17 mouse cellular contexts compared by ENCODE assay signal in genomic region chr7:43483236-43483635, GRCm38 (mm10). TPM values are rescaled to one million over a fixed set of nuclear protein-coding genes. Genes with fewer than 3 reads are reported as not detected.
DNase-seq lines count a peak whose midpoint lies in the region; ATAC-seq and TF ChIP-seq lines count a peak whose summit lies in the region.
"Had no signal": no experiment of that assay in that cellular context is flagged by ENCODE, and none has a peak within 500 bp of the region (broad histone marks: within the 10 kb centered on the region; RNA-seq: fewer than 3 reads in every experiment).

No protein-coding gene starts in this region.

- no peak overlapping the region for H3K9ac ChIP-seq in midbrain, embryonic 11.5 days (ENCODE audit: low read length)
- no peak overlapping the region for H3K9ac ChIP-seq in midbrain, embryonic 14.5 days (replicated peaks; ENCODE audit: low read length)
- H3K9ac ChIP-seq in limb, embryonic 14.5 days (ENCODE audit: low read depth, low read length, severe bottlenecking): no peak overlapping the region
- H3K9ac ChIP-seq: embryonic facial prominence, embryonic 13.5 days; hindbrain, embryonic 13.5 days; lung, embryonic 15.5 days had no signal

- H3K4me1 ChIP-seq in midbrain, embryonic 11.5 days (ENCODE audit: control insufficient read depth, insufficient read depth, low read length): no peaks in the 10 kb centered on the region
- peaks cover 6% of the 10 kb centered on the region for H3K4me1 ChIP-seq in midbrain, embryonic 14.5 days (ENCODE audit: control insufficient read depth, insufficient read depth, low read length)
- no peaks in the 10 kb centered on the region for H3K4me1 ChIP-seq in limb, embryonic 14.5 days (ENCODE audit: control insufficient read depth, insufficient read depth, low read length)

- H3K36me3 ChIP-seq in midbrain, embryonic 11.5 days (ENCODE audit: control insufficient read depth, insufficient read depth, low read length): no peaks in the 10 kb centered on the region
- 0 out of 2 replicates have a peak, but pooled peaks cover 5% of the 10 kb centered on the region for H3K36me3 ChIP-seq in midbrain, embryonic 14.5 days (ENCODE audit: control insufficient read depth, insufficient read depth, low read length)
- 0 out of 2 replicates have a peak, but pooled peaks cover 4% of the 10 kb centered on the region for H3K36me3 ChIP-seq in limb, embryonic 14.5 days (ENCODE audit: control insufficient read depth, insufficient read depth, low read length)
- H3K36me3 ChIP-seq: lung, embryonic 15.5 days had no signal

- TF ChIP-seq POLR2A in limb, embryonic 14.5 days (IDR thresholded peaks at IDR 0.05; ENCODE audit: borderline replicate concordance, extremely low read depth, insufficient read depth, insufficient read length): no peak

- 28% methylated on average over 10 of the region's 10 CpGs for WGBS in midbrain, embryonic 11.5 days
- 21% methylated on average over 10 of the region's 10 CpGs for WGBS in midbrain, embryonic 14.5 days
- WGBS in limb, embryonic 14.5 days: 9% methylated on average over 10 of the region's 10 CpGs

- intact Hi-C loops in heart, postnatal 10 days (cut with DNase I): no loop called here
- intact Hi-C loops in heart, postnatal 25 days (cut with DNase I): no loop called here

- DNase-seq in heart, postnatal 10 days: peak; percentile 25 to 34
- DNase-seq in heart, postnatal 25 days (ENCODE audit: low spot score): no peak
- peak; percentile 57 for DNase-seq in midbrain, embryonic 11.5 days (ENCODE audit: low spot score, missing footprints)
- no peak for DNase-seq in midbrain, embryonic 14.5 days
- no peak for DNase-seq in Patski (ENCODE audit: low read depth, low spot score)
- DNase-seq in limb, embryonic 14.5 days (ENCODE audit: low spot score): peak; percentile 33
- no peak for DNase-seq in frontal cortex, postnatal 25 days (ENCODE audit: low spot score in 2 of 2)
- no peak for DNase-seq in frontal cortex, postnatal 10 days (ENCODE audit: low spot score in 2 of 2)
- DNase-seq: cerebellum, adult 11 months; heart, adult 2 months had no signal

- H3K27me3 ChIP-seq in midbrain, embryonic 11.5 days (ENCODE audit: control insufficient read depth, insufficient read depth, low read length): no peaks in the 10 kb centered on the region
- no peaks in the 10 kb centered on the region; the same call in 1 of the 2 replicates for H3K27me3 ChIP-seq in midbrain, embryonic 14.5 days (ENCODE audit: control insufficient read depth, insufficient read depth, low read length)
- no peaks in the 10 kb centered on the region for H3K27me3 ChIP-seq in Patski
- H3K27me3 ChIP-seq in limb, embryonic 14.5 days (ENCODE audit: control insufficient read depth, insufficient read depth, low read length): 0 out of 2 replicates have a peak, but pooled peaks cover under 1% of the 10 kb centered on the region

- in situ Hi-C loops in Patski (cut with MboI; ENCODE audit: low pct_unique_long_range_greater_than_20kb): no loop called here

- POLR2A ChIA-PET in Patski (lab: Charles Lee): no interaction called here

- H3K4me3 ChIP-seq in midbrain, embryonic 11.5 days (ENCODE audit: low read depth, low read length): no peak overlapping the region
- no peak overlapping the region for H3K4me3 ChIP-seq in midbrain, embryonic 14.5 days (replicated peaks; ENCODE audit: low read depth, low read length)
- H3K4me3 ChIP-seq in limb, embryonic 14.5 days (replicated peaks; ENCODE audit: low read length): no peak overlapping the region
- H3K4me3 ChIP-seq: embryonic facial prominence, embryonic 13.5 days; heart, adult 2 months; hindbrain, embryonic 13.5 days; lung, embryonic 15.5 days had no signal

- H3K27ac ChIP-seq in midbrain, embryonic 11.5 days (ENCODE audit: low read depth, low read length): no peak overlapping the region
- H3K27ac ChIP-seq in midbrain, embryonic 14.5 days (replicated peaks; ENCODE audit: low read depth, low read length): no peak overlapping the region
- H3K27ac ChIP-seq in limb, embryonic 14.5 days (replicated peaks; ENCODE audit: low read depth, low read length): no peak overlapping the region
- H3K27ac ChIP-seq: embryonic facial prominence, embryonic 13.5 days; heart, adult 2 months; lung, embryonic 15.5 days had no signal

- no peaks in the 10 kb centered on the region for H3K9me3 ChIP-seq in midbrain, embryonic 11.5 days (ENCODE audit: control insufficient read depth, low read length)
- no peaks in the 10 kb centered on the region for H3K9me3 ChIP-seq in midbrain, embryonic 14.5 days (ENCODE audit: control insufficient read depth, low read length)
- H3K9me3 ChIP-seq in limb, embryonic 14.5 days (ENCODE audit: control insufficient read depth, low read length): no peaks in the 10 kb centered on the region
- H3K9me3 ChIP-seq: embryonic facial prominence, embryonic 13.5 days; hindbrain, embryonic 13.5 days; lung, embryonic 15.5 days had no signal

- no peak overlapping the region for H3K4me2 ChIP-seq in midbrain, embryonic 11.5 days
- H3K4me2 ChIP-seq in midbrain, embryonic 14.5 days (ENCODE audit: low read length): no peak overlapping the region
- H3K4me2 ChIP-seq in limb, embryonic 14.5 days (replicated peaks; ENCODE audit: low read depth, low read length, severe bottlenecking): no peak overlapping the region
- H3K4me2 ChIP-seq: embryonic facial prominence, embryonic 13.5 days; hindbrain, embryonic 13.5 days; lung, embryonic 15.5 days had no signal

- TF ChIP-seq CTCF in Patski (IDR thresholded peaks at IDR 0.05): no peak

- ATAC-seq in midbrain, embryonic 11.5 days (ENCODE audit: low FRiP score): no peak
- no peak for ATAC-seq in midbrain, embryonic 14.5 days (ENCODE audit: low FRiP score, low TSS enrichment)
- ATAC-seq in Patski: peak; percentile 38
- ATAC-seq in limb, embryonic 14.5 days (ENCODE audit: low FRiP score, low read depth): no peak

- CTCF ChIA-PET in Patski (lab: Charles Lee): no interaction called here

RNA-seq across cellular contexts. Expression of gene Iglon5, which starts 6.6 kb away (rescaled TPM):
- total RNA-seq in heart, postnatal 10 days (2021): under 1 TPM; 0.37 to 0.89 TPM
- under 1 TPM; 0.13 to 0.22 TPM for total RNA-seq in heart, postnatal 25 days (2021)
- polyA plus RNA-seq in midbrain, embryonic 11.5 days (2014; fragmentation: Nextera tagmentation; extraction: Ambion mirVana): 2.3 and 3.1 TPM in 2 replicates
- 8.8 and 12.1 TPM in 2 replicates for polyA plus RNA-seq in midbrain, embryonic 14.5 days (2014; fragmentation: Nextera tagmentation; extraction: Ambion mirVana)
- polyA plus RNA-seq in Patski (2021): 5.7 TPM
- polyA plus RNA-seq in limb, embryonic 14.5 days (2012; rRNA removed): 25.1 and 34.7 TPM in 2 replicates
- 1.1 and 1.2 TPM in 2 replicates for polyA plus RNA-seq in limb, embryonic 14.5 days (2014; fragmentation: Nextera tagmentation; extraction: Ambion mirVana)
- total RNA-seq: monocyte, adult 5-6 weeks had no signal
- polyA plus RNA-seq: thymus, postnatal 0 days had no signal

RNA-seq across cellular contexts. Expression of gene Vsig10l, which starts 20.3 kb away (rescaled TPM):
- total RNA-seq in heart, postnatal 10 days (2021): 1 to 10 TPM; 4.4 to 5.0 TPM
- total RNA-seq in heart, postnatal 25 days (2021): 1 to 10 TPM in 1 of 2 experiments, under 1 TPM in 1; 0.81 to 1.8 TPM
- 2.2 and 2.4 TPM in 2 replicates for polyA plus RNA-seq in midbrain, embryonic 11.5 days (2014; fragmentation: Nextera tagmentation; extraction: Ambion mirVana)
- 8.0 and 12.5 TPM in 2 replicates for polyA plus RNA-seq in midbrain, embryonic 14.5 days (2014; fragmentation: Nextera tagmentation; extraction: Ambion mirVana)
- polyA plus RNA-seq in Patski (2021): 4.0 TPM
- 6.6 and 8.4 TPM in 2 replicates for polyA plus RNA-seq in limb, embryonic 14.5 days (2012; rRNA removed)
- 4.0 and 5.0 TPM in 2 replicates for polyA plus RNA-seq in limb, embryonic 14.5 days (2014; fragmentation: Nextera tagmentation; extraction: Ambion mirVana)

RNA-seq across cellular contexts. Expression of gene 4931406B18Rik, which starts 22.5 kb away (rescaled TPM):
- not detected for total RNA-seq in heart, postnatal 10 days (2021)
- total RNA-seq in heart, postnatal 25 days (2021): not detected
- not detected in 2 replicates for polyA plus RNA-seq in midbrain, embryonic 11.5 days (2014; fragmentation: Nextera tagmentation; extraction: Ambion mirVana)
- not detected in 2 replicates for polyA plus RNA-seq in midbrain, embryonic 14.5 days (2014; fragmentation: Nextera tagmentation; extraction: Ambion mirVana)
- polyA plus RNA-seq in Patski (2021): not detected
- not detected in 2 replicates for polyA plus RNA-seq in limb, embryonic 14.5 days (2012; rRNA removed)
- polyA plus RNA-seq in limb, embryonic 14.5 days (2014; fragmentation: Nextera tagmentation; extraction: Ambion mirVana): not detected in 2 replicates
- total RNA-seq: heart, adult 2 months; layer of hippocampus, adult 8-10 months; left cerebral cortex, postnatal 25 days; monocyte, adult 5-6 weeks had no signal
- polyA plus RNA-seq: embryonic facial prominence, embryonic 13.5 days; heart, adult 2 months; hindbrain, embryonic 13.5 days; lung, embryonic 15.5 days; thymus, postnatal 0 days had no signal

RNA-seq across cellular contexts. Expression of gene Gm45233, which starts 39.3 kb away (rescaled TPM):
- total RNA-seq in heart, postnatal 10 days (2021): 1 to 10 TPM; 1.7 to 2.1 TPM
- total RNA-seq in heart, postnatal 25 days (2021): under 1 TPM; 0.39 to 0.61 TPM
- 0.46 TPM in 1 of 2 replicates, not detected in the other for polyA plus RNA-seq in midbrain, embryonic 11.5 days (2014; fragmentation: Nextera tagmentation; extraction: Ambion mirVana)
- polyA plus RNA-seq in midbrain, embryonic 14.5 days (2014; fragmentation: Nextera tagmentation; extraction: Ambion mirVana): not detected in 2 replicates
- 0.50 TPM for polyA plus RNA-seq in Patski (2021)
- 1.0 and 3.2 TPM in 2 replicates for polyA plus RNA-seq in limb, embryonic 14.5 days (2012; rRNA removed)
- 0.26 and 0.63 TPM in 2 replicates for polyA plus RNA-seq in limb, embryonic 14.5 days (2014; fragmentation: Nextera tagmentation; extraction: Ambion mirVana)
- total RNA-seq: monocyte, adult 5-6 weeks had no signal
- polyA plus RNA-seq: thymus, postnatal 0 days had no signal

RNA-seq across cellular contexts. Expression of gene Etfb, which starts 39.4 kb away (rescaled TPM):
- 1,000 to 10,000 TPM; 1,079 to 1,148 TPM for total RNA-seq in heart, postnatal 10 days (2021)
- 1,000 to 10,000 TPM; 1,293 to 1,340 TPM for total RNA-seq in heart, postnatal 25 days (2021)
- 187 and 202 TPM in 2 replicates for polyA plus RNA-seq in midbrain, embryonic 11.5 days (2014; fragmentation: Nextera tagmentation; extraction: Ambion mirVana)
- 101 and 120 TPM in 2 replicates for polyA plus RNA-seq in midbrain, embryonic 14.5 days (2014; fragmentation: Nextera tagmentation; extraction: Ambion mirVana)
- polyA plus RNA-seq in Patski (2021): 214 TPM
- polyA plus RNA-seq in limb, embryonic 14.5 days (2012; rRNA removed): 93.3 and 153 TPM in 2 replicates
- 280 and 301 TPM in 2 replicates for polyA plus RNA-seq in limb, embryonic 14.5 days (2014; fragmentation: Nextera tagmentation; extraction: Ambion mirVana)

Comparison
In these comparisons a context has a peak if more than half of its experiments do, and no peak if none do; other contexts are left out.
1. DNase-seq: peak in heart, postnatal 10 days (2 of 2), midbrain, embryonic 11.5 days (single experiment) and limb, embryonic 14.5 days (single experiment); none in heart, postnatal 25 days (single experiment), midbrain, embryonic 14.5 days (single experiment), Patski (single experiment), frontal cortex, postnatal 25 days (0 of 2) and frontal cortex, postnatal 10 days (0 of 2).